Mouse (Mus musculus) erythroblast, adult 5-6 weeks (primary cell): ENCODE measurements around the gene Clrn1. TPM values are rescaled to one million over a fixed set of nuclear protein-coding genes. Genes with fewer than 3 reads are reported as not detected.
"Not testable (repeated sequence)": the region's sequence is repeated elsewhere in the genome, so short reads cannot be mapped to it uniquely, and the experiment has no call there.

ENCODE experiments used
- ATAC-seq: replicated peaks from 2 replicates; pipeline ENCODE4 v1.8.0; 2016; ENCODE audit warnings: moderate number of reproducible peaks, mild to moderate bottlenecking, moderate TSS enrichment, inconsistent platforms; ENCODE audit not compliant: poor library complexity, low FRiP score, severe bottlenecking
- total RNA-seq, 2 experiments: library from RNA; stranded (forward) in 1 of 2; stranded (reverse) in 1 of 2; fragments of 150-400 nt in 1 of 2; fragments of 200-764, 138-1000 nt in 1 of 2; gene quantifications; 2 replicates each; pipeline versions ENCODE4 v1.2.3 to v1.2.4; 2015 to 2017; ENCODE audit warnings: low replicate concordance in 2 of 2

The Clrn1 gene
- total RNA-seq (2015; ENCODE audit: low replicate concordance) (not detected in 2 replicates), total RNA-seq (2017; ENCODE audit: low replicate concordance) (not detected in 2 replicates)

DNA sequence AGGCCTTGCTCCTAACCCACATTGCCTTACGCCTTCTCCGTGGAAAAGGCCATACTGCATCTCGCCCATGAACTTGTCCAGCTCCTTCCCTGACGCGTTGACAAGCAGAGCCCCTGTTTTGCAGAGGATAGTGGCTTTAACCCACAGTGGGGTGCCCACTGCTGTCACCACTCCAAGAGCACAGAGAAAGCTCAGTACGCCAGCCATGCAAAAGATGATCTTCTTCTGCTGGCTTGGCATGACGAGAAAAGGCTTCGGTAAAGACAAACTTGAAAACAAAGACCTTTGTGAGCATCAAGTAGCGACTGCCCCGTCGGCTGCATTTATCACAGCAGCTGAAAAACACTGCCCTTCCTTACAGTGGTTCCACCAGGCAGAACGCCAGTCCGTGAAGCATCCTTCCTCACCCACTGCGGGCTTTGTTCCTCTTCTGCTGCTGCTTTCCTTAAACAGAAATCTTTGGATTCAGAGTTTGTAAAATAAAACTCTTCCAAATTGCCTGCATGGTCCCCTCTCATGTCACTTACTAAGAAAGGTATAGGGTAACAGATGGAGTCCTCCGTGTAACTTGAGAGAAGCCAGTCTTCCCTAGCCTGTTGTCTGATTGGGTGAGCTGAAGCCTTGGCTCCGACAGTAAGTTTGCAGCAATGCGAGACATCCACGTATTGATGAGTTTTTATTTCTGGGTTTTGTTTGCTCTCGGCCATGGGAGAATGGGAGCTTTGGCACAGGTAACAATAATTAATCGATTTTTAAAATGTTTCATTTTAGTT is at the start of gene Clrn1:
TSS of gene Clrn1 (minus strand) at position 540 of the 773 bp plus-strand sequence.
- ATAC-seq: no peak

DNA sequence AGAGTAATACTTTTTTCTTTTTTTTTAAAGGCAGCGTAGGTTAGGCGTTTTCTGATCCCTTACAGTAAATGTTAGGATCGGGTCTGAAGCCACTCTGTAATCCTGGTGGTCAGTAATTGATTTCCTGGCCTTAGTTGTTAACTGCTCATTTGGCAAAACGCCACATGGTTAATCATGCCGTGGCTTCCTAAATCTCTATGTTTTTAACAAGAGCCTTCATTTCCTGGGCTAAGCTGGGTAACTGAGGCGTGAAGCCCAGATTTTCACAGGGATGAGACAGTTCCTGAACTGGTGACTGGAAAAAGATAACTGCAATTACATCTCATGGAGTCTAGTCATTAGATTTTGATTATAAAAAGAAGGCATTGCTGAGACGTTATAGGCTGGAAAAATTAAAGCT is 38.9 kb upstream of the Clrn1 start:
- ATAC-seq: no peak

DNA sequence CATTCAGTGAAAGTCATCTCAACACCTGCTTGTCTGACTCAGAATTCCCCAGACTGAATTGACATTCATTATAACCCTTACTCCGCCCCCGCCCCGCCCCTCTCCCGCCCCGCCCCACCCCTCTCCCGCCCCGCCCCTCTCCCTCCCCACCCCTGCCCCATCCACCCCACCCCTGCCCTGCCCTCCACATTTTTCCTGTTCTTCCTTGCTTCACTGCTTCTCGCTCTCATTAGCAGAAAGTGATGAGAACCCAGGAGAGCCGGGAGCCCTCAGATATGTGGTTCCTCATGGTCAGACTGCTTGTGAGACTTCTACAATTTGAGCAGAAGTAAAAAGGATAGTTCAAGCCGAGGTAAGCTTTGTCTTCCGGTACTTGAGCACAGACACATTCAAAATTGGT is 38.0 kb upstream of the Clrn1 start:
- ATAC-seq: no peak

DNA sequence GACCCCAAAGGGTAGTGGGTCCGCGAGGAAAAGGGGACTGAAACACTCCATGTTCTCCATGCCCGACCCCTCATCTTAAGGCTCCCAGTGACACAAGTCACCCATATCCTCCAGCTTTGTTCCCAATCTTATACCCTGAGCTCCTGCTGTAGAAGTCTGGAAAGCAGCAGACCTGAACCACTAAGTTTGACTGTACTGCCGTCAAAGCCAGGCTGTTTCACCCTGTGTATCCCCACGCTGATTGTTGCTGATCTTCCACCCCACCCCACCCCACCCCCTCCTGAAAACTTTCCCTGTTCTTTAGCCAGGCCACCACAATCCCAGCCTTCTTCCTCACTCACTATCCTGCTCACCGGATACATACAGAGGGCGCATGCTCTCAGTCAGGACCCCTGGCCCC is 37.5 kb upstream of the Clrn1 start:
- ATAC-seq: no peak

DNA sequence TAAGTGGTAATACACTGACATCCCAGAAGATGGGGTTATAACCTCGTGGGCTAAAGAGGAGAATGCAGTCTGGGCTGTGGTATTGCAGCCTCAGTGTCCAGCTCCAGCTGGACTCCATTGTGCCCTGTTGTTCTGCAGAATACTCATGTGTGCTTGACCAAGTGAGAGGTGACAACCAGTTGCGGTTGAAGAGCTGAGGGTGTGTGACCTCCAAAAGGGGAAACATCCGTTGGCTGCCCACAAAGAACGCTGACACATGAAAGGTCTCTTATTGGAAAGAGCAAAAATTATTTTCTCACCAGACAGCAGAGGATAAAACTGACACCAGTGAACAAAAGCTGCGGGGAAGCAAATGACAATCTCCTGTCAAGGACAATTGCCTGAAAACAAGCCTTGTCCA is 36.2 kb upstream of the Clrn1 start:
- ATAC-seq: no peak

DNA sequence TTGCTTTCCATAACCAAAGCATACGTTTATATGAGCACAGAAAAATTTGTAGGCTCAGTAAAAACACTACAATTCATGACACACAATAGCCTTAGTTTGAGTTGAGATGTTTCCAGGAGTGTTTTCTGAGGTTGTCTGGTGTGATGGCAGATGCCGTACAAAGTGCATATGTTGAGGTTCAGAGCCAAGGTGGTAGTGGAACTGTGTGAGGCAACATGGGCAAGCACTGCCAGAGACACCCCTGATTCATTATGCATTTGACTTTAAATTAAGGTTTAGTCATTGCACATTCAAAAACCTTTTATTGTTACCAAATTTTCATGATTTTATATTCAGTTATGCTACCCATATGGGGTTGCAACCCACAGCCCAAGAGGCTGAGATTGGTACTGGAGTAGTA is 19.5 kb upstream of the Clrn1 start:
- no peak for ATAC-seq

DNA sequence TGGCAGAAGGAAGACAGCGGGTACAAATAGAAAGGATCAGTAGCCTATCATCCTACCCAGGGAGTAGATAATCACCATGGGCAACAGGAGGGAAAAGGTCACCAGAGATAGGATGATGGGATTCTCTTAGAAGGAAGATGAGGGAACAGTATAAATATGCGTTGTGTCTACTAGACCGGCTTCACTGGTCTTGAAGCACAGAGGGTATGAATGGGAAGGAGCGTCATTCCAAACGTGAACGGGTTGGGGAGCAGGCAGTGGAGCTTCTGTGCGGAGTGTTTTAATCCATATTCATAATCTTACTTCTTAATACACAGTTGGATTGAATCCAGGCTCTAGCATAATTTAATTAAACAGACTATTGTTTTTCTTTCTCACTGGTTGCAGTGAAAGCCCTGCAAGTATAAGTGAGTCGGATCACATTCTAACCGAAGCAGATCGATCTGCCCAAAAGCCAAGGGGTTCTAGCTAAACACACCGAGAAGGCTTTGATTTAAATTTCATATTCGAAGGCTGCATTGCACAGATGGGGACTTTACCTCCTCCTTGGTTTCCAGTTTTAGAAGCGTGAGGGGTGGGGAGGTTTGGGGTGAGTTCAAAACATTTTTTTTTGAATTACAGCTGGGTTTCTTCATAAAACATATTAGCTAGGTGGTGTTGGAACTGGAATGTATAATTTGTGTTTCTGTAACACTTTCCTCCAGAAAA is 17.1 kb upstream of the Clrn1 start:
- no peak for ATAC-seq

DNA sequence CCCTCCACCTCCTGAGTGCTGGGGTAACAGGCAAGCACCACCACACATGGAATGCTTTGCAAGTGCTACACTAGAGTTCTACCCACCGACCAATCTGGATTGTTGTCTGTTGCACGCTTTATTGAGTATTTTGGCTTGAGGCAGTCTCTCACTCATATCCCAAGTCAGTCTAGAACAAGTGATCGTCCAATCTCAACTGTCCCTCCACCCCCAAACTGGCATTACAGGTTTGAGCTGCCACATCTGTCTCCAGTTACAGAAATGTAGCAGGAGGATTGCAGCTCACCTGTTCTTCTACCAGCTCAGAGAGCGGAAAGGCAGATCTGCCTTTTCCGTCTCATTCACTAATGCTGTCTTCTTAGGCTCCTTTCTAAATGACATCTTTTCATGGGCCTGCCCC is 10.0 kb upstream of the Clrn1 start:
- ATAC-seq: no peak

DNA sequence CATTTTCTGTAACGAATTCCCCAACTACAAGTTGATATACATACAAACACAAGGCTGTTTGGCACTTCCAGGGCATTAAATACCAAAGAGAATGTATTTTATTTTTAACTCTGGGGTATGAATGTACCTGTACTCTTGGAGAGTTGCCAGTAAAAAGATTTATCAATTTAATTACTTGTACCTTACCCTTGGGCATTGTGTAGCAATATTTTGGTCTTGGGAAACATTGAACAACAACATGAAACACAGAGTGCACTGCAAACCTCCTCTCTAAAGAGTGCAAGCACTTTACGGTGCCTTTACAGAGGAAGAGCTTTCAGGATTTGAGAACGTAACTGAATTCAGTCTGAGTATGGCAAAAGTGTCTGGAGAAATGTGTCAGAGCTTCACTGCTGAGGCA is 9.4 kb upstream of the Clrn1 start:
- no peak for ATAC-seq

DNA sequence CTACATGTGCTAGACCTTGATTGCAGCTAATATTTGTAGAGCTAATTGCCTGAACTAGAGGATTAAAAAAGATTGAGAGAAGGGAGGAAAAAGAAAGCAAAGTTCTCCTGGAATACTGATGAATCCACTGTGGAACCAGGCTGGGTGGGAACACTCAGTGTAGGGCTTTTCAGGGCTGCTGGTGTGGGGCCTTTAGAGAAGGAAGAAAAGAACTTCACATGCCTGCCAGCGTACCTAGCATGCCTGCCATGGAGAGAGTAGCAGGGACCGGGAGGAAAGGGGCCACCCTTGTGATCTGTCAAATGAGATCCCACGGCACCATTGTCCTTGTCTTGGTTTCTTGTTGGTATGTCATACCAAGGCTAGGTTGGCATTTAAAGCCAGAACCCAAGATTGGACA is 4.5 kb upstream of the Clrn1 start:
- ATAC-seq: no peak

DNA sequence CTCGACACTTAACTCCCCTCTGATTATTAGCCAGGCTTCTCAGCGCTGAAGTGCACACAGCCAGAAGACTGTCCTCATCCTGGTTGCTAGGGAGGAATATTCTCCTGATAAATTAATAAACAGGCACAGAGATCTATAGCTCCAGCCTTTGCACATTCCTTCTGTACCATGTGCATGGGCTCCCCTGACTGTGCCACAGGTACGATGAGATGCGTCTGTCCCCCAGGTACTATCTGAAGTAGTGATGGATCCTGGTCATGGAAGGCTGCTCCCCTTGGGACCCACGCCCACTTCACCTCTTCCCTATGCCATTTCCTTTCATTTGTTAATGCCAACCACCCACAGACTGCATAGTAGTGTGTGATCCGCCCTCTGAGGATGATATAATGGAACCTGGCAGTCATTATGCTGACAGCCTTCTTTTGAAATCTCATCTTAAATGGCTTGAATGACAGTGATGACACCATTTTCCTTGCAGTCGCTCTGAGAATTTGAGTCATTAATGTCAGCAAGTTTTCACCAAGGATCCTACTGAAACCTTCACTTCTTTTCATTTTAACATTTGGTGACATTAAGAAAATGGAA is 3.1 kb upstream of the Clrn1 start:
- ATAC-seq: no peak

DNA sequence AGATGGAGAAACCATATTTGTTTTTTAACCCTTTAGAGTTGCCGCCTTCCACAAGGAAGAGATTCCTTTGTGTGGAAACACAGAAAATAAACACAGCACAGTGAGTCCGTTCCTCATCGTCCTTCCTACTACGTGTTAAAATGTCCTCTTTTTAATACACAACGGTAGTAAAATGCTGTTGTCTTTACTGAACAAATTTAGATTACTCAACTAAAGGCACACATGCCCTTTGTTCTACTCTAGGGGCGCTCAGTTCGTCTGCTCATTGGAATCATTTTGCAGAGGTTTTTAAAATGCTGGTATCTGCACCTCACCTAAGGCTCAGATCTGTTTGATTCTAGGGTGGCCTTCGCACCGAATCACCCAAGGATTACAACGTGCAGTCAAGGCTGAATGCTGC is 2.6 kb upstream of the Clrn1 start:
- no peak for ATAC-seq

DNA sequence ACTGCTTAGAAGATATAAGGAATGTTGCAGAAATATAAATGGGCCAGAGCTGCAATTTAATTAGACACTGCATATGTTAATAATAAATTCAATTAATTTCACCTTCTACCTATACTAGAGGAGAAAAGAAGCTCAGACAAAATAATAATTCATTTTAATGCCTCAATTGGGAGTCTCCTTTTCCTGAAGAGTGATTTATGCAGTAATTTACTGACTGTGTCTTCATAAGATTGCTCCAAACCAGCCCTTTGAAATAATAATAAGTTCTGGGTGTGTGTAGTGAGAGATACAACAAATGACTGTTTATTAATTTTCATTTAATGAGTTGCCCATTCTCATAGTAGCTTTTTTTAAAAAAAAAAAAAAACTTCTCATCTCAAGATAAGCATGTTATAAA is 1.6 kb downstream of the Clrn1 start:
- no peak for ATAC-seq

DNA sequence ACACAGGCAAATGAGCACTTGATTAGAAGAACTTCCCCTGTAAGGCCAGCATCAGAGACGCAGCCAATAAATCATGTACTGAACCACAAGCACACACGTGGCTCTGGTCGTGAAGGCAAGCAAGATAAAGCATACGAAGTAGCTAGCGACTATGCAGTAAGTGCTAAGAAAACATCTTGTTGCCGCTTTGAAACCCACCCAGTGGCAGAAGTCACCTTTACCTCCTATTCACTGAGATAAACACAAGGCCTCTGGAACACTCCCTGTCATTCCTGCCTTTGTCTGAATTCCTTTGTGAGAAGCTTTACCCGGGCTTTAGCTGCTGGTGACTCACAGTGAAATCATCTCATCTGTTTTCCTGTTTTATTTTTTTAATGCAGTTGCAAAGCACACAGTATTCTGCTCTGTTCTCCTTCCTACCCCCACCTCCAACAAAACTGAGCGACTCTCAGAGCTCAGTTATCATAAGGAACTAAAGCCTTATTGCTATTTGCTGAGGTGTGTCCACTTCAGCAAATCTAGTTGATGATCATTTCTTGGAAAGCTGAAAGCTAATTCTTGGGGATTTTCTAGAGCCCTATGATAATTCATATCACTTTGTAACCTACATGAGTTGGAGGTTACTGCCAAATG is 2.1 kb downstream of the Clrn1 start:
- ATAC-seq: no peak

DNA sequence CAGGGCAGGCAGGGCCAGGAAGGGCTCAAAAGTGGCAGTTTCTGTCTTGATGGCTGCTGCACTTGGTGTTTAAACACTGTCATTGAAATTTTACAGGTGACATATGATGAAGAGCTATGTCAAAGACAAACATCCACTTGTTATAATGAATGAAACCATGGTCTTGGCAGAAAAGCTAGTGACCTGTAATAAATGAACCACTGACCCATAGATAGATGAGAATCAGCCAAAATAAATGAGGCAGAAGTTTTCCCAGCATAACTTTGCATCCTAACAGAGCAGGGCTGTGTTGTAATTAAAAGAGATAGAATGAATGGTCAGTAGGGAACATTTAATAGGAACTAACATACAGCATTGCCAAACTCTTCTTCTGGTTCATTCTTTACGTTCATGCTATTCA is 4.1 kb downstream of the Clrn1 start:
- no peak for ATAC-seq

DNA sequence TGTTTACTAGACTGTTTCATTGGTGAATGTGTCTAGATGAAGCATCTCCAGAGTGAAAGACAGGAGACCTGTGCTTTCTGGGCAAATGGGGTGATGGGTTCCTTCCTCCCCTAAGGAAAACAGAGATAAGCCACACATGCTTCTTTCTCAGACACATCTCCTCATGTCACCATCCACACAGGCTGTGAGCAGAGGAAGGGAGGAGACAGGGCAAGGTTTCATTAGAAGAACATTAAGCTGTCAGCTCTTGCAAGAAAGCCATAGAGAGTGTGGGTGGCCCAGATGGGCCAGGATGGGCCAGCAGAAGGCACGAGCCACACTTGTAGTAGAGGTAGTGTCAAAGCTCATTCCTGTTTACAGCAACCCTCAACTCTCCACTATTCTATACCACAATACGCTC is 5.0 kb downstream of the Clrn1 start:
- ATAC-seq: no peak

DNA sequence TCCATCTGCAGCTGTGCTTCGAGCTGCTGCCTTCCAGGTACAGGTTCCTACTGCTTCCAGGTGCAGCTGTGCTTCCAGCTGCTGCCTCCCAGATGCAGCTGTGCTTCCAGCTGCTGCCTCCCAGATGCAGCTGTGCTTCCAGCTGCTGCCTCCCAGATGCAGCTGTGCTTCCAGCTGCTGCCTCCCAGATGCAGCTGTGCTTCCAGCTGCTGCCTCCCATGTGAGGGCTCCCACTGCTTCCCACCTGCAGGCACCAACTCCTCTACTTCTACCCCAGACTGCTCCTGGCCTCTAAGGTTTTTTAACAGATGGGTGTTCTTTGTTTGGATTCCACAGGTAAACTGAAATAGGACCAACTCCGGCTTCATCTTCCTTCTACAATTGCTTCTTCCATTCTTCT is 13.3 kb downstream of the Clrn1 start:
- ATAC-seq: not testable (repeated sequence)

DNA sequence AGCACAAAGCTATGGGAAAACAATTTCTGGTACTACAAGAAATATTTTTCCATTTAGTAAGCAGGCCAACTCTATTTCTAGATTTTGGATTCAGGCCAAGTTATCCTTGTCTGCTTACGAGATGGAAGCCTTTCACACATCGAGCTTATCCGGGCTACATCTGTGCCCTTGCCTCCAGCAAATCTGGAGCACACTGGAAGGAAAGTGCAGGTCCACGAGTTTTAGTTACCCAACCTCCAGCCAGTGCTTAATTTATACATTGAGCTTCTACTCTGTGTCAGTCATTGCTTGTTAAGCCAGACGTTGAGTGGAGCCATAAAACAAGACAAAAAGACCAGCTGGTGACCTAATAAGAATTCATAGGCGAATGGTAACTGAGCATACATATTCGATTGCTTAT is 19.4 kb downstream of the Clrn1 start:
- no peak for ATAC-seq

DNA sequence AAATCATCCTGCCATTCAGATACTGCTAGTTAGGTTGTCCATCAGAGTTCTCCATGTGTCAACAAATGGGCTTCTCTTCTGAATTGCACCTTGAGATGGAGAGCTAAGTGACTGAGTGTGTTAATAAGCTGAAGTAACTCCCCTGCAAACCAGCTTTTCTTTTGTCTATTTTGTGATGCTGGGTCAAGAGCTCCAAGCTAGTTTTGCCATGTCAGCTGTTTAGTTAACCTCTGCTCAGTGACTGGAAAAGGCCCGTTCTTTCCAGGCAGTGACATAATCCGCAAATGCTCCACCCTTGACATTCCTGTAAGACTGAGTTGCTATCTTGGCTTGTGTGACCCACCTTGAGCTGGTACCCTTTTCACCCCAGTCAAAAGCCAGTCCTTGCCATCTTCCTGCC is 22.2 kb downstream of the Clrn1 start:
- ATAC-seq: no peak

DNA sequence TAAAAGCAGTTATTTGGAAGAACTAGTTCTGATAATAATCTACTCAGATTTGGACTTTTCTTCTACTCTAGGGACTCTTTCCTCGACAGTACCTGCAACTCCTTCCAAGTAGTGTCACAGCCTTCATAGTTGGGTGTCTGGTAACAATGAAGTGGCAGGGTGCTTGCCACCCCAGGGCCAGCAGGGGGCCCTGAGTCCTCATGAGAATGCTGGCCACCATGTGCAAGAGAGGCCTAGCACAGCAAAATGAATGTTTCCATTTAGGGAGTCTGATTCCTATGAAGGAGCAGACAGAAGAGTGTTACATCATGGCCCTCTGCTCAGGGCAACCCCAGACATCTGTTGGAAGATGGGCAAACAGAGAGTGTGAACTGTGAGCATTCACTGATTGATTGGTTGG is 41.7 kb downstream of the Clrn1 start:
- ATAC-seq: no peak
